In genomic region chr19:45826146-45826545, GRCm38 (mm10) we compare ENCODE assay signal across 19 mouse cellular contexts. TPM values are rescaled to one million over a fixed set of nuclear protein-coding genes. Genes with fewer than 3 reads are reported as not detected.
DNase-seq lines count a peak whose midpoint lies in the region; ATAC-seq and TF ChIP-seq lines count a peak whose summit lies in the region.
"Had no signal": no experiment of that assay in that cellular context is flagged by ENCODE, and none has a peak within 500 bp of the region (broad histone marks: within the 10 kb centered on the region; RNA-seq: fewer than 3 reads in every experiment).

No protein-coding gene starts in this region.

- no peak for ATAC-seq in heart, embryonic 11.5 days (replicated peaks; ENCODE audit: insufficient number of reproducible peaks, low FRiP score, low TSS enrichment)
- peak; percentile 50; the same call in 1 of the 2 replicates for ATAC-seq in heart, embryonic 15.5 days (replicated peaks; ENCODE audit: insufficient number of reproducible peaks, insufficient read depth, low FRiP score, low read depth)
- no peak for ATAC-seq in heart, embryonic 12.5 days (ENCODE audit: insufficient number of reproducible peaks, low FRiP score)
- ATAC-seq in liver, embryonic 11.5 days (replicated peaks; ENCODE audit: low FRiP score), result no peak
- ATAC-seq: forebrain, embryonic 15.5 days; intestine, embryonic 16.5 days had no signal

- H3K4me1 ChIP-seq in heart, embryonic 11.5 days (ENCODE audit: control insufficient read depth, insufficient read depth, low read length), result no peaks in the 10 kb centered on the region; the same call in 1 of the 2 replicates
- H3K4me1 ChIP-seq in heart, embryonic 15.5 days (replicated peaks), result peaks cover 22% of the 10 kb centered on the region; the same call in 1 of the 2 replicates
- peaks cover 32% of the 10 kb centered on the region for H3K4me1 ChIP-seq in heart, embryonic 12.5 days (replicated peaks)
- no peaks in the 10 kb centered on the region for H3K4me1 ChIP-seq in liver, adult 2 months (ENCODE audit: control insufficient read depth, insufficient read depth, low read length)
- H3K4me1 ChIP-seq in liver, embryonic 11.5 days (replicated peaks; ENCODE audit: control insufficient read depth, insufficient read depth, low read length), result no peaks in the 10 kb centered on the region
- H3K4me1 ChIP-seq: embryonic facial prominence, embryonic 12.5 days had no signal

- no peak overlapping the region for H3K4me3 ChIP-seq in heart, embryonic 11.5 days (ENCODE audit: low read depth, low read length)
- no peak overlapping the region for H3K4me3 ChIP-seq in heart, embryonic 15.5 days
- H3K4me3 ChIP-seq in heart, embryonic 12.5 days, result no peak overlapping the region
- no peak overlapping the region for H3K4me3 ChIP-seq in liver, adult 2 months (ENCODE audit: insufficient read depth, low read depth, low read length)
- H3K4me3 ChIP-seq in liver, embryonic 11.5 days (ENCODE audit: low read depth, low read length), result no peak overlapping the region
- H3K4me3 ChIP-seq: embryonic facial prominence, embryonic 12.5 days; forebrain, embryonic 15.5 days; heart, embryonic 13.5 days; hindbrain, embryonic 15.5 days had no signal

- no peaks in the 10 kb centered on the region for H3K27me3 ChIP-seq in heart, embryonic 11.5 days (ENCODE audit: control insufficient read depth, insufficient read depth, low read length)
- H3K27me3 ChIP-seq in heart, embryonic 15.5 days, result no peaks in the 10 kb centered on the region
- H3K27me3 ChIP-seq in heart, embryonic 12.5 days (replicated peaks), result no peaks in the 10 kb centered on the region
- H3K27me3 ChIP-seq in liver, adult 2 months (ENCODE audit: control insufficient read depth, insufficient read depth, low read length), result no peaks in the 10 kb centered on the region
- no peaks in the 10 kb centered on the region for H3K27me3 ChIP-seq in liver, embryonic 11.5 days (replicated peaks; ENCODE audit: control insufficient read depth, insufficient read depth, low read length)
- H3K27me3 ChIP-seq: embryonic facial prominence, embryonic 12.5 days; forebrain, embryonic 15.5 days; heart, embryonic 13.5 days; hindbrain, embryonic 15.5 days had no signal

- H3K4me2 ChIP-seq in heart, embryonic 11.5 days, result no peak overlapping the region
- H3K4me2 ChIP-seq in heart, embryonic 15.5 days, result no peak overlapping the region
- H3K4me2 ChIP-seq in heart, embryonic 12.5 days, result no peak overlapping the region
- H3K4me2 ChIP-seq in liver, embryonic 11.5 days, result no peak overlapping the region
- H3K4me2 ChIP-seq: embryonic facial prominence, embryonic 12.5 days; forebrain, embryonic 15.5 days; heart, embryonic 13.5 days; hindbrain, embryonic 15.5 days had no signal

- H3K9me3 ChIP-seq in heart, embryonic 11.5 days (replicated peaks; ENCODE audit: control insufficient read depth, low read length), result no peaks in the 10 kb centered on the region; the same call in 1 of the 2 replicates
- H3K9me3 ChIP-seq in heart, embryonic 15.5 days (replicated peaks), result no peaks in the 10 kb centered on the region
- H3K9me3 ChIP-seq in heart, embryonic 12.5 days (replicated peaks), result peaks cover 5% of the 10 kb centered on the region
- no peaks in the 10 kb centered on the region for H3K9me3 ChIP-seq in liver, embryonic 11.5 days (ENCODE audit: control insufficient read depth, low read length)
- H3K9me3 ChIP-seq: embryonic facial prominence, embryonic 12.5 days; forebrain, embryonic 15.5 days; hindbrain, embryonic 15.5 days had no signal

- WGBS in heart, embryonic 11.5 days (ENCODE audit: insufficient replicate concordance), result 70% methylated on average over 3 of the region's 3 CpGs
- 52% methylated on average over 3 of the region's 3 CpGs for WGBS in heart, embryonic 15.5 days
- WGBS in heart, embryonic 12.5 days, result 68% methylated on average over 3 of the region's 3 CpGs
- 68% methylated on average over 3 of the region's 3 CpGs for WGBS in liver, adult 2 months
- WGBS in liver, embryonic 11.5 days, result 73% methylated on average over 3 of the region's 3 CpGs

- H3K9ac ChIP-seq in heart, embryonic 11.5 days (ENCODE audit: low read depth, low read length), result no peak overlapping the region
- no peak overlapping the region for H3K9ac ChIP-seq in heart, embryonic 15.5 days
- no peak overlapping the region for H3K9ac ChIP-seq in heart, embryonic 12.5 days
- no peak overlapping the region for H3K9ac ChIP-seq in liver, adult 2 months (ENCODE audit: low read depth, low read length)
- no peak overlapping the region for H3K9ac ChIP-seq in liver, embryonic 11.5 days (ENCODE audit: low read depth, low read length)
- H3K9ac ChIP-seq: embryonic facial prominence, embryonic 12.5 days; forebrain, embryonic 15.5 days; heart, embryonic 13.5 days; hindbrain, embryonic 15.5 days had no signal

- TF ChIP-seq CTCF in liver, adult 2 months (IDR thresholded peaks at IDR 0.05; ENCODE audit: low read depth, low read length), result no peak

- no peaks in the 10 kb centered on the region for H3K79me2 ChIP-seq in liver, adult 2 months (ENCODE audit: control insufficient read depth, insufficient read depth, low read length)

- H3K36me3 ChIP-seq in heart, embryonic 11.5 days (ENCODE audit: control insufficient read depth, insufficient read depth, low read length), result no peaks in the 10 kb centered on the region
- no peaks in the 10 kb centered on the region for H3K36me3 ChIP-seq in heart, embryonic 15.5 days
- H3K36me3 ChIP-seq in heart, embryonic 12.5 days, result peaks cover 4% of the 10 kb centered on the region; the same call in 1 of the 2 replicates
- H3K36me3 ChIP-seq in liver, adult 2 months (ENCODE audit: control insufficient read depth, insufficient read depth, low read length), result no peaks in the 10 kb centered on the region
- 0 out of 2 replicates have a peak, but pooled peaks cover 2% of the 10 kb centered on the region for H3K36me3 ChIP-seq in liver, embryonic 11.5 days (ENCODE audit: control insufficient read depth, insufficient read depth, low read length)

- peak; percentile 44 to 70 for DNase-seq in heart, adult 18-20 months
- peak; percentile 5 for DNase-seq in liver, adult 2 months (ENCODE audit: extremely low read depth, low read depth, low spot score)
- DNase-seq in liver, embryonic 11.5 days (ENCODE audit: low spot score), result no peak
- DNase-seq in adrenal gland, postnatal 25 days, result no peak
- DNase-seq: adrenal gland, postnatal 10 days; cerebellum, adult 11-12 months; cerebellum, adult 9-10 months; cerebellum, postnatal 25 days; gastrocnemius, postnatal 36 days had no signal

- no peak for TF ChIP-seq POLR2A in liver, adult 2 months (IDR thresholded peaks at IDR 0.05; ENCODE audit: extremely low read depth, insufficient read depth, low read length)

- H3K27ac ChIP-seq in heart, embryonic 11.5 days (ENCODE audit: low read depth, low read length), result no peak overlapping the region
- peak overlapping the region; percentile 52 for H3K27ac ChIP-seq in heart, embryonic 15.5 days
- no peak overlapping the region for H3K27ac ChIP-seq in heart, embryonic 12.5 days (ENCODE audit: poor library complexity, severe bottlenecking)
- H3K27ac ChIP-seq in liver, adult 2 months (replicated peaks; ENCODE audit: insufficient read depth, low read depth, low read length), result no peak overlapping the region
- no peak overlapping the region for H3K27ac ChIP-seq in liver, embryonic 11.5 days (ENCODE audit: low read depth, low read length)
- H3K27ac ChIP-seq: embryonic facial prominence, embryonic 12.5 days; forebrain, embryonic 15.5 days; heart, embryonic 13.5 days; hindbrain, embryonic 15.5 days had no signal

RNA-seq across cellular contexts. Expression of gene Kcnip2, which starts 10.3 kb away (rescaled TPM):
- 100 to 1,000 TPM; 176 to 206 TPM for total RNA-seq in heart, adult 18-20 months (2021)
- polyA plus RNA-seq in heart, embryonic 11.5 days (2014; fragmentation: Nextera tagmentation; extraction: Ambion mirVana), result 0.45 and 0.66 TPM in 2 replicates
- 6.9 and 10.0 TPM in 2 replicates for polyA plus RNA-seq in heart, embryonic 15.5 days (2015; fragmentation: Nextera tagmentation; extraction: Ambion mirVana)
- 0.36 and 0.56 TPM in 2 replicates for polyA plus RNA-seq in heart, embryonic 12.5 days (2016; fragmentation: Nextera tagmentation; extraction: Ambion mirVana)
- not detected in 2 replicates for total RNA-seq in liver, adult 2 months (2014; rRNA removed)
- 0.02 and 0.04 TPM in 2 replicates for polyA plus RNA-seq in liver, adult 2 months (2012; rRNA removed)
- polyA plus RNA-seq in liver, embryonic 11.5 days (2014; fragmentation: Nextera tagmentation; extraction: Ambion mirVana), result 1.2 and 1.8 TPM in 2 replicates
- total RNA-seq in adrenal gland, postnatal 25 days (2021), result 0.27 TPM in 1 of 2 replicates, not detected in the other
- total RNA-seq: MEL had no signal
- polyA plus RNA-seq: C2C12 had no signal

RNA-seq across cellular contexts. Expression of gene Mgea5, which starts 42.5 kb away (rescaled TPM):
- total RNA-seq in heart, adult 18-20 months (2021), result 10 to 100 TPM; 72.5 to 76.3 TPM
- polyA plus RNA-seq in heart, embryonic 11.5 days (2014; fragmentation: Nextera tagmentation; extraction: Ambion mirVana), result 40.2 and 48.3 TPM in 2 replicates
- polyA plus RNA-seq in heart, embryonic 15.5 days (2015; fragmentation: Nextera tagmentation; extraction: Ambion mirVana), result 33.8 and 38.1 TPM in 2 replicates
- 51.7 and 52.8 TPM in 2 replicates for polyA plus RNA-seq in heart, embryonic 12.5 days (2016; fragmentation: Nextera tagmentation; extraction: Ambion mirVana)
- total RNA-seq in liver, adult 2 months (2014; rRNA removed), result 44.3 and 51.1 TPM in 2 replicates
- polyA plus RNA-seq in liver, adult 2 months (2012; rRNA removed), result 9.4 and 11.1 TPM in 2 replicates
- polyA plus RNA-seq in liver, embryonic 11.5 days (2014; fragmentation: Nextera tagmentation; extraction: Ambion mirVana), result 38.9 and 39.7 TPM in 2 replicates
- total RNA-seq in adrenal gland, postnatal 25 days (2021), result 84.7 and 93.9 TPM in 2 replicates

Comparison
In these comparisons a context has a peak if more than half of its experiments do, and no peak if none do; other contexts are left out.
1. DNase-seq: peak in heart, adult 18-20 months (2 of 2) and liver, adult 2 months (single experiment); none in liver, embryonic 11.5 days (single experiment) and adrenal gland, postnatal 25 days (single experiment).